8 mouse cellular contexts compared by ENCODE assay signal in genomic region chr10:75365231-75365633, GRCm38 (mm10). TPM values are rescaled to one million over a fixed set of nuclear protein-coding genes. Genes with fewer than 3 reads are reported as not detected.
DNase-seq lines count a peak whose midpoint lies in the region; ATAC-seq and TF ChIP-seq lines count a peak whose summit lies in the region.

No protein-coding gene starts in this region.

- no peaks in the 10 kb centered on the region for H3K36me3 ChIP-seq in heart, embryonic 16.5 days (ENCODE audit: control insufficient read depth, insufficient read depth)
- H3K36me3 ChIP-seq in CH12.LX (replicated peaks in 1 of 2; ENCODE audit: control insufficient read depth in 1 of 2, insufficient read depth in 1 of 2, low read length in 1 of 2) (no peaks in the 10 kb centered on the region), macrophage (ENCODE audit: inconsistent target) (no peaks in the 10 kb centered on the region)
- H3K36me3 ChIP-seq in forebrain, embryonic 12.5 days (replicated peaks) = no peaks in the 10 kb centered on the region

- in situ Hi-C loops in CH12.LX (cut with MboI; ENCODE audit: low pct_ligation_motif_present, low pct_unique_long_range_greater_than_20kb, low sequenced_read_pairs) = no loop called here

- 47% methylated on average over 6 of the region's 6 CpGs for WGBS in heart, embryonic 16.5 days
- WGBS in forebrain, embryonic 12.5 days = 46% methylated on average over 6 of the region's 6 CpGs
- WGBS in macrophage (ENCODE audit: missing documents) = 70% methylated on average over 6 of the region's 6 CpGs

- H3K4me1 ChIP-seq in heart, embryonic 16.5 days (ENCODE audit: control insufficient read depth, insufficient read depth, low read length) = peaks cover 17% of the 10 kb centered on the region
- H3K4me1 ChIP-seq in CH12.LX (ENCODE audit: control insufficient read depth in 1 of 2, insufficient read depth in 2 of 2) = peaks cover 7 to 16% of the 10 kb centered on the region in 2 experiments; a peak in 3 of 4 replicates
- peaks cover 17% of the 10 kb centered on the region for H3K4me1 ChIP-seq in forebrain, embryonic 12.5 days

- TF ChIP-seq EP300 in CH12.LX (IDR thresholded peaks at IDR 0.05; ENCODE audit: low read length) = no peak

- peak; percentile 97 for TF ChIP-seq POLR2A in CH12.LX (IDR thresholded peaks at IDR 0.05; ENCODE audit: low read depth, low read length)

- peak overlapping the region; percentile 82 for H3K27ac ChIP-seq in heart, embryonic 16.5 days (ENCODE audit: low read length)
- no peak overlapping the region for H3K27ac ChIP-seq in CH12.LX (ENCODE audit: insufficient read depth, low read depth)
- H3K27ac ChIP-seq in forebrain, embryonic 12.5 days = no peak overlapping the region
- H3K27ac ChIP-seq in macrophage = no peak overlapping the region

- no peak overlapping the region; the same call in 1 of the 2 replicates for H3K9ac ChIP-seq in heart, embryonic 16.5 days (ENCODE audit: low read length)
- H3K9ac ChIP-seq in CH12.LX (ENCODE audit: insufficient read depth, low read depth) = peak overlapping the region; percentile 98
- no peak overlapping the region for H3K9ac ChIP-seq in forebrain, embryonic 12.5 days

- DNase-seq in heart, adult 9 months (ENCODE audit: low spot score in 2 of 2) = no peak
- peak; percentile 89 for DNase-seq in CH12.LX (ENCODE audit: extremely low read depth)
- no peak for DNase-seq in layer of hippocampus, postnatal 14 days (ENCODE audit: low spot score in 2 of 2)
- no peak for DNase-seq in urinary bladder, postnatal 25 days (ENCODE audit: low spot score)

- no peak for ATAC-seq in heart, embryonic 16.5 days (replicated peaks; ENCODE audit: extremely low read depth, insufficient read depth, low FRiP score)
- ATAC-seq in forebrain, embryonic 12.5 days (ENCODE audit: low FRiP score) = no peak
- no peak for ATAC-seq in erythroid progenitor cell, adult 5-6 weeks (replicated peaks; ENCODE audit: low FRiP score, poor library complexity, severe bottlenecking)

- peak overlapping the region; percentile 43 for H3K4me3 ChIP-seq in heart, embryonic 16.5 days (ENCODE audit: low read length)
- H3K4me3 ChIP-seq in CH12.LX (replicated peaks in 1 of 3; ENCODE audit: low read depth in 2 of 3, low read length in 2 of 3, poor library complexity in 1 of 3) = peak overlapping the region; percentile 73 to 91 (median 76)
- 0 out of 2 replicates have a peak overlapping the region, but pooled peaks have one; percentile 11 for H3K4me3 ChIP-seq in forebrain, embryonic 12.5 days (replicated peaks)
- peak overlapping the region; percentile 10; the same call in 1 of the 2 replicates for H3K4me3 ChIP-seq in macrophage (ENCODE audit: inconsistent target)

- no peak for TF ChIP-seq RAD21 in CH12.LX (IDR thresholded peaks at IDR 0.05; ENCODE audit: low read depth, low read length)

- no peaks in the 10 kb centered on the region for H3K27me3 ChIP-seq in heart, embryonic 16.5 days (ENCODE audit: control insufficient read depth, insufficient read depth, low read length)
- no peaks in the 10 kb centered on the region for H3K27me3 ChIP-seq in CH12.LX (replicated peaks)
- no peaks in the 10 kb centered on the region for H3K27me3 ChIP-seq in forebrain, embryonic 12.5 days

- peak overlapping the region; percentile 47 for H3K4me2 ChIP-seq in heart, embryonic 16.5 days (ENCODE audit: low read depth, low read length)
- peak overlapping the region; percentile 82 for H3K4me2 ChIP-seq in CH12.LX (ENCODE audit: insufficient read depth, low read depth, poor library complexity, severe bottlenecking)
- H3K4me2 ChIP-seq in forebrain, embryonic 12.5 days = no peak overlapping the region

- H3K9me3 ChIP-seq in heart, embryonic 16.5 days (replicated peaks; ENCODE audit: control insufficient read depth, low read length) = no peaks in the 10 kb centered on the region
- H3K9me3 ChIP-seq in CH12.LX (replicated peaks; ENCODE audit: low read length) = peaks cover 2% of the 10 kb centered on the region
- H3K9me3 ChIP-seq in forebrain, embryonic 12.5 days = no peaks in the 10 kb centered on the region

- dilution Hi-C loops in CH12.LX (cut with MboI; ENCODE audit: extremely low pct_ligation_motif_present, extremely low pct_unique_long_range_greater_than_20kb, low sequenced_read_pairs) = no loop called here

- 0 out of 2 replicates have a peak, but pooled peaks cover 2% of the 10 kb centered on the region for H3K79me2 ChIP-seq in CH12.LX (replicated peaks; ENCODE audit: control insufficient read depth, extremely low read depth, insufficient read depth, poor library complexity, severe bottlenecking)
- no peaks in the 10 kb centered on the region for H3K79me2 ChIP-seq in macrophage (ENCODE audit: inconsistent target)

- TF ChIP-seq CTCF in CH12.LX (conservative IDR thresholded peaks at IDR 0.05 in 1 of 2, IDR thresholded peaks at IDR 0.05 in 1 of 2; ENCODE audit: low read depth in 2 of 2, low read length in 2 of 2) = no peak

TF ChIP-seq in CH12.LX, 34 proteins besides CTCF, POLR2A, EP300 and RAD21 (continues in another document):
- no peak for TF ChIP-seq UBTF (IDR thresholded peaks at IDR 0.05; ENCODE audit: low read depth, low read length)
- 0 out of 2 replicates have a peak, but pooled peaks have one; percentile 25 for TF ChIP-seq NRF1 (IDR thresholded peaks at IDR 0.05; ENCODE audit: low read depth, low read length)
- no peak for TF ChIP-seq SMC3 (IDR thresholded peaks at IDR 0.05; ENCODE audit: low read depth, low read length)
- TF ChIP-seq MAX (IDR thresholded peaks at IDR 0.05; ENCODE audit: low read length) = peak; percentile 80
- peak; percentile 77 for TF ChIP-seq TCF12 (IDR thresholded peaks at IDR 0.05; ENCODE audit: low read depth, low read length)
- TF ChIP-seq ZNF384 (IDR thresholded peaks at IDR 0.05; ENCODE audit: low read depth, low read length) = no peak
- peak; percentile 66 for TF ChIP-seq HCFC1 (IDR thresholded peaks at IDR 0.05; ENCODE audit: low read depth, low read length)
- TF ChIP-seq PAX5 (IDR thresholded peaks at IDR 0.05; ENCODE audit: low read length) = no peak
- TF ChIP-seq E2F4 (IDR thresholded peaks at IDR 0.05; ENCODE audit: insufficient replicate concordance, low read depth, low read length) = no peak
- TF ChIP-seq USF1 (IDR thresholded peaks at IDR 0.05; ENCODE audit: low read depth, low read length) = no peak
- no peak for TF ChIP-seq ETS1 (conservative IDR thresholded peaks at IDR 0.05; ENCODE audit: low read depth, low read length)
- TF ChIP-seq IRF4 (IDR thresholded peaks at IDR 0.05; ENCODE audit: low read depth, low read length) = peak; percentile 30; the same call in 1 of the 2 replicates
- peak; percentile 79; the same call in 1 of the 2 replicates for TF ChIP-seq SIN3A (IDR thresholded peaks at IDR 0.05; ENCODE audit: low read length)
- TF ChIP-seq ZC3H11A (IDR thresholded peaks at IDR 0.05; ENCODE audit: low read depth, low read length) = no peak
- no peak for TF ChIP-seq KAT2A (IDR thresholded peaks at IDR 0.05; ENCODE audit: insufficient replicate concordance, low read length)
- no peak for TF ChIP-seq BHLHE40 (IDR thresholded peaks at IDR 0.05; ENCODE audit: low read depth, low read length)
- TF ChIP-seq JUND (conservative IDR thresholded peaks at IDR 0.05; ENCODE audit: low read depth, low read length) = no peak
- no peak for TF ChIP-seq USF2 (conservative IDR thresholded peaks at IDR 0.05; ENCODE audit: low read depth, low read length)
- peak; percentile 81 for TF ChIP-seq ZMIZ1 (IDR thresholded peaks at IDR 0.05; ENCODE audit: low read depth, low read length)
- no peak for TF ChIP-seq ZKSCAN1 (IDR thresholded peaks at IDR 0.05; ENCODE audit: borderline replicate concordance, low read depth, low read length)
- peak; percentile 96 for TF ChIP-seq NELFE (IDR thresholded peaks at IDR 0.05; ENCODE audit: low read depth, low read length)
- TF ChIP-seq ELF1 (IDR thresholded peaks at IDR 0.05; ENCODE audit: low read depth, low read length) = peak; percentile 92
- TF ChIP-seq MAZ (IDR thresholded peaks at IDR 0.05; ENCODE audit: low read depth, low read length) = no peak

RNA-seq across cellular contexts. Expression of gene Upb1, which starts 35.7 kb away (rescaled TPM):
- polyA plus RNA-seq in heart, embryonic 16.5 days (2015; fragmentation: Nextera tagmentation; extraction: Ambion mirVana) = 0.87 and 0.91 TPM in 2 replicates
- total RNA-seq in CH12.LX (2012; rRNA removed) (2.0 and 2.8 TPM in 2 replicates), CH12.LX (2014; rRNA removed) (1.3 and 1.9 TPM in 2 replicates)
- polyA plus RNA-seq in CH12.LX (2012; ENCODE audit: insufficient read length, low read depth) (1.6 and 1.7 TPM in 2 replicates), macrophage (2018) (0.24 TPM in 1 of 3 replicates, not detected in the others)
- not detected in 2 replicates for polyA plus RNA-seq in forebrain, embryonic 12.5 days (2016; fragmentation: Nextera tagmentation; extraction: Ambion mirVana)
- 1 to 10 TPM in 1 of 26 experiments, under 1 TPM in 1, not detected in 24; 0.59 to 1.6 TPM for total RNA-seq in macrophage (2018; cell fraction: chromatin; rRNA removed)
- under 1 TPM in 6 of 26 experiments, not detected in 20; under 0.01 to 0.13 (median 0.06) TPM for total RNA-seq in macrophage (2018; cell fraction: cytosol; rRNA removed)
- total RNA-seq in macrophage (2018; cell fraction: nucleus; rRNA removed) = under 1 TPM in 1 of 26 experiments, not detected in 25; 0.40 TPM
- total RNA-seq in erythroid progenitor cell, adult 5-6 weeks (2015; ENCODE audit: low replicate concordance) = 10.1 TPM in 1 of 2 replicates, not detected in the other
- not detected in 2 replicates for total RNA-seq in erythroid progenitor cell, adult 5-6 weeks (2017; ENCODE audit: low replicate concordance)
- total RNA-seq in layer of hippocampus, postnatal 14 days (2021) = under 1 TPM; 0.23 to 0.62 TPM

RNA-seq across cellular contexts. Expression of gene Adora2a, which starts 48.6 kb away (rescaled TPM):
- polyA plus RNA-seq in heart, embryonic 16.5 days (2015; fragmentation: Nextera tagmentation; extraction: Ambion mirVana) = 8.0 and 8.7 TPM in 2 replicates
- total RNA-seq in CH12.LX (2012; rRNA removed) (7.1 and 14.4 TPM in 2 replicates), CH12.LX (2014; rRNA removed) (2.5 and 3.2 TPM in 2 replicates)
- polyA plus RNA-seq in CH12.LX (2012; ENCODE audit: insufficient read length, low read depth) (6.4 and 7.6 TPM in 2 replicates), macrophage (2018) (0.11 to 0.39 TPM (median 0.27 TPM) in 3 replicates)
- 3.2 and 3.6 TPM in 2 replicates for polyA plus RNA-seq in forebrain, embryonic 12.5 days (2016; fragmentation: Nextera tagmentation; extraction: Ambion mirVana)
- 100 to 1,000 TPM in 5 of 26 experiments, 10 to 100 TPM in 9, 1 to 10 TPM in 7, under 1 TPM in 2, not detected in 3; 0.40 to 139 (median 13.8) TPM for total RNA-seq in macrophage (2018; cell fraction: chromatin; rRNA removed)
- 100 to 1,000 TPM in 1 of 26 experiments, 10 to 100 TPM in 10, 1 to 10 TPM in 7, under 1 TPM in 7, not detected in 1; 0.19 to 106 (median 8.9) TPM for total RNA-seq in macrophage (2018; cell fraction: cytosol; rRNA removed)
- 100 to 1,000 TPM in 4 of 26 experiments, 10 to 100 TPM in 12, 1 to 10 TPM in 7, under 1 TPM in 2, not detected in 1; 0.35 to 170 (median 13.7) TPM for total RNA-seq in macrophage (2018; cell fraction: nucleus; rRNA removed)
- total RNA-seq in erythroid progenitor cell, adult 5-6 weeks (2015; ENCODE audit: low replicate concordance) = 2.2 TPM in 1 of 2 replicates, not detected in the other
- 0.26 TPM in 1 of 2 replicates, not detected in the other for total RNA-seq in erythroid progenitor cell, adult 5-6 weeks (2017; ENCODE audit: low replicate concordance)
- 1 to 10 TPM; 3.2 to 5.1 TPM for total RNA-seq in layer of hippocampus, postnatal 14 days (2021)

Comparison
In these comparisons a context has a peak if more than half of its experiments do, and no peak if none do; other contexts are left out.
1. H3K4me3 ChIP-seq: peak in every context shown above with its lines; median percentile 76 in CH12.LX; 43 in heart, embryonic 16.5 days; 11 in forebrain, embryonic 12.5 days; 10 in macrophage.